ENCODE assay signal across 8 mouse cellular contexts in genomic region chr10:80569664-80570066, GRCm38 (mm10). TPM values are rescaled to one million over a fixed set of nuclear protein-coding genes. Genes with fewer than 3 reads are reported as not detected.
DNase-seq lines count a peak whose midpoint lies in the region; ATAC-seq lines count a peak whose summit lies in the region.

No protein-coding gene starts in this region.

- intact Hi-C loops in gastrocnemius, postnatal 36 days (cut with DNase I), result loop anchor here (5.0 kb wide), 1 partner anchor 118 kb away; no protein-coding TSS in a partner anchor

- ATAC-seq in kidney, embryonic 15.5 days (replicated peaks; ENCODE audit: low FRiP score), result peak; percentile 52; the same call in 1 of the 2 replicates
- ATAC-seq in stomach, embryonic 15.5 days (ENCODE audit: insufficient read depth, low FRiP score, low read depth), result peak; percentile 70

- peak overlapping the region; percentile 42 for H3K4me2 ChIP-seq in kidney, embryonic 15.5 days
- H3K4me2 ChIP-seq in stomach, embryonic 15.5 days, result peak overlapping the region; percentile 49

- H3K27me3 ChIP-seq in kidney, embryonic 15.5 days, result no peaks in the 10 kb centered on the region
- H3K27me3 ChIP-seq in stomach, embryonic 15.5 days (replicated peaks), result no peaks in the 10 kb centered on the region

- DNase-seq in adrenal gland, adult (ENCODE audit: inconsistent age in 2 of 2, low spot score in 1 of 2), result peak; percentile 74 to 81
- DNase-seq in adrenal gland, adult 8-10 months, result no peak
- peak; percentile 82 for DNase-seq in adrenal gland, postnatal 10 days
- DNase-seq in gastrocnemius, postnatal 36 days, result peak; percentile 68 to 72
- peak; percentile 86 for DNase-seq in lung, postnatal 36 days
- DNase-seq in layer of hippocampus, adult 9-10 months (ENCODE audit: low spot score), result no peak

- H3K27ac ChIP-seq in kidney, embryonic 15.5 days, result 0 out of 2 replicates have a peak overlapping the region, but pooled peaks have one; percentile 18
- H3K27ac ChIP-seq in stomach, embryonic 15.5 days, result 0 out of 2 replicates have a peak overlapping the region, but pooled peaks have one; percentile 2

- peak overlapping the region; percentile 17; the same call in 1 of the 2 replicates for H3K4me3 ChIP-seq in kidney, embryonic 15.5 days (replicated peaks)
- peak overlapping the region; percentile 16; the same call in 1 of the 2 replicates for H3K4me3 ChIP-seq in stomach, embryonic 15.5 days (replicated peaks)

- peaks cover 64% of the 10 kb centered on the region for H3K4me1 ChIP-seq in kidney, embryonic 15.5 days
- peaks cover 51% of the 10 kb centered on the region for H3K4me1 ChIP-seq in stomach, embryonic 15.5 days

- WGBS in kidney, embryonic 15.5 days, result 36% methylated on average over 10 of the region's 10 CpGs
- WGBS in stomach, embryonic 15.5 days, result 34% methylated on average over 10 of the region's 10 CpGs

- no peak overlapping the region for H3K9ac ChIP-seq in kidney, embryonic 15.5 days
- H3K9ac ChIP-seq in stomach, embryonic 15.5 days, result no peak overlapping the region

- peaks cover 26% of the 10 kb centered on the region for H3K36me3 ChIP-seq in kidney, embryonic 15.5 days
- peaks cover 15% of the 10 kb centered on the region for H3K36me3 ChIP-seq in stomach, embryonic 15.5 days

- no peaks in the 10 kb centered on the region for H3K9me3 ChIP-seq in kidney, embryonic 15.5 days (replicated peaks)
- no peaks in the 10 kb centered on the region for H3K9me3 ChIP-seq in stomach, embryonic 15.5 days

RNA-seq across cellular contexts. Expression of gene Klf16, which starts 7.5 kb away (rescaled TPM):
- 10 to 100 TPM; 12.7 to 15.4 (median 14.6) TPM for total RNA-seq in adrenal gland, adult 8-10 months (2022)
- 10 to 100 TPM; 12.4 to 14.1 TPM for total RNA-seq in adrenal gland, postnatal 10 days (2021)
- total RNA-seq in gastrocnemius, postnatal 36 days (2021), result 1 to 10 TPM; 1.5 TPM
- polyA plus RNA-seq in kidney, embryonic 15.5 days (2015; fragmentation: Nextera tagmentation; extraction: Ambion mirVana), result 9.9 and 11.2 TPM in 2 replicates
- polyA plus RNA-seq in stomach, embryonic 15.5 days (2015; fragmentation: Nextera tagmentation; extraction: Ambion mirVana), result 9.3 and 10.3 TPM in 2 replicates

RNA-seq across cellular contexts. Expression of gene Rexo1, which starts 8.3 kb away (rescaled TPM):
- 10 to 100 TPM; 54.2 to 60.1 (median 57.0) TPM for total RNA-seq in adrenal gland, adult 8-10 months (2022)
- 10 to 100 TPM; 31.9 to 44.5 TPM for total RNA-seq in adrenal gland, postnatal 10 days (2021)
- total RNA-seq in gastrocnemius, postnatal 36 days (2021), result 1 to 10 TPM; 8.8 to 9.7 TPM
- polyA plus RNA-seq in kidney, embryonic 15.5 days (2015; fragmentation: Nextera tagmentation; extraction: Ambion mirVana), result 23.9 and 29.5 TPM in 2 replicates
- 23.2 and 23.3 TPM in 2 replicates for polyA plus RNA-seq in stomach, embryonic 15.5 days (2015; fragmentation: Nextera tagmentation; extraction: Ambion mirVana)

RNA-seq across cellular contexts. Expression of gene Abhd17a, which starts 20.5 kb away (rescaled TPM):
- total RNA-seq in adrenal gland, adult 8-10 months (2022), result 100 to 1,000 TPM in 1 of 4 experiments, 10 to 100 TPM in 3; 97.0 to 101 (median 97.8) TPM
- total RNA-seq in adrenal gland, postnatal 10 days (2021), result 100 to 1,000 TPM; 108 to 113 TPM
- 10 to 100 TPM; 52.5 to 62.7 TPM for total RNA-seq in gastrocnemius, postnatal 36 days (2021)
- 93.5 and 95.4 TPM in 2 replicates for polyA plus RNA-seq in kidney, embryonic 15.5 days (2015; fragmentation: Nextera tagmentation; extraction: Ambion mirVana)
- 102 and 103 TPM in 2 replicates for polyA plus RNA-seq in stomach, embryonic 15.5 days (2015; fragmentation: Nextera tagmentation; extraction: Ambion mirVana)

RNA-seq across cellular contexts. Expression of gene Atp8b3, which starts 30.7 kb away (rescaled TPM):
- 1 to 10 TPM; 1.2 to 3.0 (median 1.9) TPM for total RNA-seq in adrenal gland, adult 8-10 months (2022)
- total RNA-seq in adrenal gland, postnatal 10 days (2021), result under 1 TPM; 0.27 to 0.36 TPM
- total RNA-seq in gastrocnemius, postnatal 36 days (2021), result not detected
- polyA plus RNA-seq in kidney, embryonic 15.5 days (2015; fragmentation: Nextera tagmentation; extraction: Ambion mirVana), result 0.23 TPM in 2 replicates
- polyA plus RNA-seq in stomach, embryonic 15.5 days (2015; fragmentation: Nextera tagmentation; extraction: Ambion mirVana), result 0.19 and 0.32 TPM in 2 replicates

RNA-seq across cellular contexts. Expression of gene Scamp4, which starts 33.0 kb away (rescaled TPM):
- total RNA-seq in adrenal gland, adult 8-10 months (2022), result 10 to 100 TPM; 58.7 to 79.9 (median 70.3) TPM
- total RNA-seq in adrenal gland, postnatal 10 days (2021), result 10 to 100 TPM; 41.8 to 42.3 TPM
- 10 to 100 TPM; 14.5 to 14.8 TPM for total RNA-seq in gastrocnemius, postnatal 36 days (2021)
- 93.5 and 107 TPM in 2 replicates for polyA plus RNA-seq in kidney, embryonic 15.5 days (2015; fragmentation: Nextera tagmentation; extraction: Ambion mirVana)
- polyA plus RNA-seq in stomach, embryonic 15.5 days (2015; fragmentation: Nextera tagmentation; extraction: Ambion mirVana), result 86.1 and 93.0 TPM in 2 replicates

Comparison
In these comparisons a context has a peak if more than half of its experiments do, and no peak if none do; other contexts are left out.
1. DNase-seq: peak in adrenal gland, adult (2 of 2), adrenal gland, postnatal 10 days (single experiment), gastrocnemius, postnatal 36 days (2 of 2) and lung, postnatal 36 days (single experiment); none in adrenal gland, adult 8-10 months (single experiment) and layer of hippocampus, adult 9-10 months (single experiment).
2. RNA of gene Klf16, which starts 7.5 kb away (total RNA-seq): 12.7 to 15.4 TPM in adrenal gland, adult 8-10 months and 12.4 to 14.1 TPM in adrenal gland, postnatal 10 days; 1.5 TPM in gastrocnemius, postnatal 36 days; every median in the first group is over 4 times any median in the second.